Mouse (Mus musculus) embryonic fibroblast, embryonic 13.5 days (primary cell): ENCODE measurements around the gene Foxp1.

ENCODE experiments used
- CTCF ChIP-seq: IDR thresholded peaks from 2 replicates; pipeline ENCODE4 v1.5.1; 2011; ENCODE audit warnings: mild to moderate bottlenecking, control low read depth, low read length, moderate library complexity, borderline replicate concordance; ENCODE audit not compliant: insufficient read depth
- POLR2A ChIP-seq: IDR thresholded peaks from 2 replicates; pipeline ENCODE4 v1.6.1; 2011; ENCODE audit warnings: low read depth, mild to moderate bottlenecking, control low read depth, low read length, moderate library complexity

GRCm38 (mm10) chr6:99251222-99251621 is 271.3 kb downstream of the Foxp1 start:
- no peak for TF ChIP-seq CTCF
- no peak for TF ChIP-seq POLR2A
